In genomic region chr17:83866582-83866981, GRCm38 (mm10) we compare ENCODE assay signal across 9 mouse cellular contexts. TPM values are rescaled to one million over a fixed set of nuclear protein-coding genes. Genes with fewer than 3 reads are reported as not detected.
DNase-seq lines count a peak whose midpoint lies in the region; ATAC-seq lines count a peak whose summit lies in the region.
"Had no signal": no experiment of that assay in that cellular context is flagged by ENCODE, and none has a peak within 500 bp of the region (broad histone marks: within the 10 kb centered on the region; RNA-seq: fewer than 3 reads in every experiment).

No protein-coding gene starts in this region.

- H3K27me3 ChIP-seq in kidney, embryonic 14.5 days (ENCODE audit: control insufficient read depth, insufficient read depth, low read length), result no peaks in the 10 kb centered on the region
- H3K27me3 ChIP-seq in embryonic facial prominence, embryonic 14.5 days (replicated peaks; ENCODE audit: control insufficient read depth, insufficient read depth, low read length), result no peaks in the 10 kb centered on the region

- no peak overlapping the region for H3K4me2 ChIP-seq in kidney, embryonic 14.5 days (replicated peaks; ENCODE audit: low read depth, low read length)
- no peak overlapping the region for H3K4me2 ChIP-seq in embryonic facial prominence, embryonic 14.5 days (ENCODE audit: low read depth, low read length)
- H3K4me2 ChIP-seq: midbrain, embryonic 12.5 days had no signal

- 0 out of 2 replicates have a peak, but pooled peaks have one; percentile 24 for ATAC-seq in kidney, embryonic 14.5 days (ENCODE audit: low FRiP score, low TSS enrichment)
- no peak for ATAC-seq in embryonic facial prominence, embryonic 14.5 days (ENCODE audit: low read depth)

- 0 out of 2 replicates have a peak, but pooled peaks cover 3% of the 10 kb centered on the region for H3K4me1 ChIP-seq in kidney, embryonic 14.5 days (ENCODE audit: control insufficient read depth, insufficient read depth, low read length)
- H3K4me1 ChIP-seq in embryonic facial prominence, embryonic 14.5 days (ENCODE audit: control insufficient read depth, insufficient read depth, low read length), result peaks cover 4% of the 10 kb centered on the region; the same call in 1 of the 2 replicates

- no peak overlapping the region for H3K27ac ChIP-seq in kidney, embryonic 14.5 days (ENCODE audit: low read depth, low read length)
- no peak overlapping the region for H3K27ac ChIP-seq in embryonic facial prominence, embryonic 14.5 days (replicated peaks; ENCODE audit: low read depth, low read length)
- H3K27ac ChIP-seq: midbrain, embryonic 12.5 days had no signal

- DNase-seq in adrenal gland, postnatal 10 days, result peak; percentile 52
- no peak for DNase-seq in adrenal gland, postnatal 4 days (ENCODE audit: low spot score in 2 of 2)
- no peak for DNase-seq in kidney, adult 8-10 months
- peak; percentile 85 for DNase-seq in 3T3-L1 (ENCODE audit: low read depth, low spot score)
- peak; percentile 70 for DNase-seq in embryonic facial prominence, embryonic 14.5 days (ENCODE audit: low spot score)
- no peak for DNase-seq in urinary bladder, postnatal 10 days (ENCODE audit: low spot score)
- DNase-seq in frontal cortex, postnatal 25 days (ENCODE audit: low spot score in 2 of 2), result no peak

- H3K4me3 ChIP-seq in kidney, embryonic 14.5 days (ENCODE audit: low read length), result no peak overlapping the region
- no peak overlapping the region for H3K4me3 ChIP-seq in embryonic facial prominence, embryonic 14.5 days (ENCODE audit: low read depth, low read length)
- H3K4me3 ChIP-seq: midbrain, embryonic 12.5 days had no signal

- 12% methylated on average over 10 of the region's 10 CpGs for WGBS in kidney, embryonic 14.5 days
- WGBS in embryonic facial prominence, embryonic 14.5 days, result 14% methylated on average over 10 of the region's 10 CpGs

- no peaks in the 10 kb centered on the region for H3K9me3 ChIP-seq in kidney, embryonic 14.5 days (ENCODE audit: control insufficient read depth, low read length)
- H3K9me3 ChIP-seq in embryonic facial prominence, embryonic 14.5 days (ENCODE audit: control insufficient read depth, low read length), result no peaks in the 10 kb centered on the region
- H3K9me3 ChIP-seq: midbrain, embryonic 12.5 days had no signal

- H3K9ac ChIP-seq in kidney, embryonic 14.5 days (ENCODE audit: low read depth, low read length), result no peak overlapping the region
- H3K9ac ChIP-seq in embryonic facial prominence, embryonic 14.5 days (ENCODE audit: low read depth, low read length), result no peak overlapping the region
- H3K9ac ChIP-seq: midbrain, embryonic 12.5 days had no signal

- no peaks in the 10 kb centered on the region for H3K36me3 ChIP-seq in kidney, embryonic 14.5 days (ENCODE audit: control insufficient read depth, insufficient read depth, low read length)
- H3K36me3 ChIP-seq in embryonic facial prominence, embryonic 14.5 days (ENCODE audit: control insufficient read depth, insufficient read depth, low read length), result no peaks in the 10 kb centered on the region
- H3K36me3 ChIP-seq: midbrain, embryonic 12.5 days had no signal

RNA-seq across cellular contexts. Expression of gene Haao, which starts 18.8 kb away (rescaled TPM):
- 10 to 100 TPM; 12.6 to 27.1 TPM for total RNA-seq in adrenal gland, postnatal 10 days (2021)
- total RNA-seq in adrenal gland, postnatal 4 days (2021), result 10 to 100 TPM in 1 of 2 experiments, 1 to 10 TPM in 1; 1.3 to 12.9 TPM
- 0.72 and 0.91 TPM in 2 replicates for polyA plus RNA-seq in kidney, embryonic 14.5 days (2014; fragmentation: Nextera tagmentation; extraction: Ambion mirVana)
- 0.37 and 0.92 TPM in 2 replicates for polyA plus RNA-seq in embryonic facial prominence, embryonic 14.5 days (2014; fragmentation: Nextera tagmentation; extraction: Ambion mirVana)

Comparison
In these comparisons a context has a peak if more than half of its experiments do, and no peak if none do; other contexts are left out.
1. DNase-seq: peak in adrenal gland, postnatal 10 days (single experiment), 3T3-L1 (single experiment) and embryonic facial prominence, embryonic 14.5 days (single experiment); none in adrenal gland, postnatal 4 days (0 of 2), kidney, adult 8-10 months (0 of 2), urinary bladder, postnatal 10 days (single experiment) and frontal cortex, postnatal 25 days (0 of 2).